Mouse (Mus musculus) midbrain, embryonic 10.5 days (tissue): ENCODE measurements around the gene Ccdc33. TPM values are rescaled to one million over a fixed set of nuclear protein-coding genes. Genes with fewer than 3 reads are reported as not detected.

ENCODE experiments used
- DNase-seq: peaks from one replicate; pipeline ENCODE4 v3.0.0-alpha.2; 2017; ENCODE audit warnings: low spot score
- H3K27ac ChIP-seq: fragments of 300-500 bp; sonication (generic); replicated peaks from 2 replicates; pipeline ENCODE4 v1.5.1; 2016; ENCODE audit warnings: mild to moderate bottlenecking
- H3K27me3 ChIP-seq: fragments of 300-500 bp; sonication (generic); 2 replicates; pipeline ENCODE4 v1.6.1; 2016; ENCODE audit warnings: low read depth, mild to moderate bottlenecking; ENCODE audit not compliant: poor library complexity, severe bottlenecking
- H3K36me3 ChIP-seq: fragments of 300-500 bp; sonication (generic); 2 replicates; pipeline ENCODE4 v1.6.1; 2016; ENCODE audit warnings: mild to moderate bottlenecking, moderate library complexity
- H3K4me1 ChIP-seq: fragments of 300-500 bp; sonication (generic); 2 replicates; pipeline ENCODE4 v1.6.1; 2016
- H3K4me3 ChIP-seq: fragments of 300-500 bp; sonication (generic); 2 replicates; pipeline ENCODE4 v1.5.1; 2016; ENCODE audit warnings: mild to moderate bottlenecking, moderate library complexity
- H3K9me3 ChIP-seq: fragments of 300-500 bp; sonication (generic); replicated peaks from 2 replicates; pipeline ENCODE4 v1.6.1; 2016; ENCODE audit warnings: mild to moderate bottlenecking
- WGBS: fragments of 180-500 bp; shearing (Covaris S2); methylation state at CpG from one replicate; pipeline ENCODE4 v1.1.7; 2016; 5-methylcytosine and 5-hydroxymethylcytosine counted together
- polyA plus RNA-seq: library from polyadenylated mRNA; unstranded; fragments of >200 nt; fragmentation: Nextera tagmentation; extraction: Ambion mirVana; gene quantifications from 2 replicates; pipeline ENCODE4 v1.2.1, GENCODE M21; 2016

Gene Ccdc33
- polyA plus RNA-seq, 1 experiment from 2014 or later: 0.51 TPM

GRCm38 (mm10) chr9:58102013-58102412 is 16.6 kb downstream of the Ccdc33 start:
- Histone ChIP-seq H3K4me1 (peaks cover 56% of the 10 kb centered on the region), H3K9me3 (no peaks in the 10 kb centered on the region), H3K36me3 (no peaks in the 10 kb centered on the region), H3K4me3 (no peak overlapping the region), H3K27ac (peak overlapping the region; percentile 15; the same call in 1 of the 2 replicates), H3K27me3 (peaks cover 44% of the 10 kb centered on the region; the same call in 1 of the 2 replicates)
- 75% methylated on average over 4 of the region's 4 CpGs for WGBS
- no peak for DNase-seq

GRCm38 (mm10) chr9:58099836-58100565 is 18.6 kb downstream of the Ccdc33 start:
- WGBS: 79% methylated on average over 5 of the region's 5 CpGs
- Histone ChIP-seq H3K9me3 (no peaks in the 10 kb centered on the region), H3K36me3 (no peaks in the 10 kb centered on the region), H3K27me3 (peaks cover 28% of the 10 kb centered on the region; the same call in 1 of the 2 replicates), H3K4me1 (peaks cover 49% of the 10 kb centered on the region), H3K4me3 (no peak overlapping the region), H3K27ac (0 out of 2 replicates have a peak overlapping the region, but pooled peaks have one; percentile 38)
- no peak for DNase-seq

- Histone ChIP-seq H3K27me3 (peaks cover 18% of the 10 kb centered on the region; the same call in 1 of the 2 replicates), H3K36me3 (no peaks in the 10 kb centered on the region), H3K27ac (peak overlapping the region; percentile 55; the same call in 1 of the 2 replicates), H3K4me3 (no peak overlapping the region), H3K4me1 (peaks cover 41% of the 10 kb centered on the region), H3K9me3 (no peaks in the 10 kb centered on the region)
- peak; percentile 15 for DNase-seq
- 73% methylated on average over 5 of the region's 5 CpGs for WGBS
Measured at GRCm38 (mm10) chr9:58096629-58097301, 21.9 kb downstream of the Ccdc33 start.

DNA sequence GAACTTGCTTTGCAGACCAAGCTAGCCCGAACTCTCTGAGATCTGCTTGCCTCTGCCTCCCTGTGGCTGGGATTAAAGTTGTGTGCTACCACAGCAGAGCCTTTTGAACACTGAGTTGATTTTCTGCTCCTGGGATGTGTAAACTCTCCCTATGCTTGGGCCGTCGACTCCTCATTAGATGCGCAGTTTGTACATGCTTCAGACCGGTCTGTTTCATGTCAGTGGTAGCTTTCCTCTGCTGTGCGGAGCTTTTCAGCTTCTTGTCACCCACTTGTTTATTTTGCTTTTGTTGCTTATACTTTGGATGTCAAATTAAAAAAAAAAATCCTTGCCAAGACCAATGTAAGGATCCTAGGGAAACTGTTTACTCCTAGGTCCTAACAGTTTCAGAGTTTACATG is 22.6 kb downstream of the Ccdc33 start:
- peak overlapping the region; percentile 28; the same call in 1 of the 2 replicates for H3K27ac ChIP-seq

GRCm38 (mm10) chr9:58093776-58094175 is 24.8 kb downstream of the Ccdc33 start:
- no peaks in the 10 kb centered on the region for H3K9me3 ChIP-seq
- no peak for DNase-seq
- no peak overlapping the region for H3K4me3 ChIP-seq
- H3K27me3 ChIP-seq: peaks cover 16% of the 10 kb centered on the region; the same call in 1 of the 2 replicates
- 77% methylated on average over 3 of the region's 3 CpGs for WGBS
- H3K4me1 ChIP-seq: peaks cover 42% of the 10 kb centered on the region
- H3K27ac ChIP-seq: no peak overlapping the region
- H3K36me3 ChIP-seq: no peaks in the 10 kb centered on the region

More for the DNA sequence above, 22.6 kb downstream of the Ccdc33 start:
- H3K4me3 ChIP-seq: no peak overlapping the region
- H3K36me3 ChIP-seq: no peaks in the 10 kb centered on the region
- 88% methylated on average over 6 of the region's 6 CpGs for WGBS
- no peak for DNase-seq
- peaks cover 47% of the 10 kb centered on the region for H3K4me1 ChIP-seq
- H3K9me3 ChIP-seq: no peaks in the 10 kb centered on the region
- peaks cover 23% of the 10 kb centered on the region; the same call in 1 of the 2 replicates for H3K27me3 ChIP-seq

- no peaks in the 10 kb centered on the region for H3K9me3 ChIP-seq
- H3K4me3 ChIP-seq: no peak overlapping the region
- DNase-seq: no peak
- peaks cover 42% of the 10 kb centered on the region for H3K4me1 ChIP-seq
- H3K27me3 ChIP-seq: peaks cover 25% of the 10 kb centered on the region; the same call in 1 of the 2 replicates
- H3K27ac ChIP-seq: peak overlapping the region; percentile 42; the same call in 1 of the 2 replicates
- no peaks in the 10 kb centered on the region for H3K36me3 ChIP-seq
- WGBS: 68% methylated on average over 7 of the region's 7 CpGs
Measured at GRCm38 (mm10) chr9:58092581-58093269, 25.9 kb downstream of the Ccdc33 start.

GRCm38 (mm10) chr9:58091623-58092425 is 26.8 kb downstream of the Ccdc33 start:
- H3K4me1 ChIP-seq: peaks cover 42% of the 10 kb centered on the region
- peak overlapping the region; percentile 42; the same call in 1 of the 2 replicates for H3K27ac ChIP-seq
- H3K9me3 ChIP-seq: no peaks in the 10 kb centered on the region
- DNase-seq: no peak
- H3K4me3 ChIP-seq: no peak overlapping the region
- peaks cover 26% of the 10 kb centered on the region for H3K27me3 ChIP-seq
- no peaks in the 10 kb centered on the region for H3K36me3 ChIP-seq
- WGBS: 62% methylated on average over 4 of the region's 4 CpGs

DNA sequence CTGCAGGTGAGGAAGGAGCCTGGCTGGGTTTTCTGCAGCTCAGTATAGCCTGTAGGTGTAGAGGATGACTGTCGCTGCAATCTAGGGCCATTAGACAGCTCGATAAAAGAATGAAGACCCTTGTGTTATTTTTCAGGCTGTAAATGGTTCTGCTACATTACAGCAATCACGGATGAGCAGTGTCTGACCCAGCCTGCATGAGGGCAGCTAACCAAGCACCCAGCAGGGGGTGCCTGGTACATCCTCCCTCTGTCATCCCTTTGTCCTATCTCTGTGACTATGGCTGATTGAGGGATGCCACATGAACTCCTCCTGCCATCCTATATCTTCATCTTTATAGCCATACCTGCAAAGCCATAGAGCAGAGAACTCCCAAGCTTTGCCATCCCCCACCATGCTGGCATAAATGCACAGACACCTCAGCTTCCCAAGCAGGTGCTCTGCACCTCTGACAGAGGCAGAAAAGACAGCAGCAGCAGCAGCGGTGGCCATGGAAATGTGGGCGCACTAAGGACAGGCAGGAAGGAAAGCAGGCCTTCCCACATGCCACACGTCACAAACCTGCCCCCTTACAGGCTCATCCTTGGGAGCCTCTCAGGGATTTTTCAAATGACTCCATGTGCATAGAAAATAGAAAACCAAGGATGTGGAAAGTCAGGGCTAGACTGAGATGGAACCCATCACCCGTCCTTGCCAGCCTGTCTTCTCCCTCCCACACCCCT is 31.2 kb downstream of the Ccdc33 start:
- no peaks in the 10 kb centered on the region for H3K36me3 ChIP-seq
- no peak overlapping the region for H3K4me3 ChIP-seq
- H3K4me1 ChIP-seq: peaks cover 56% of the 10 kb centered on the region
- H3K9me3 ChIP-seq: no peaks in the 10 kb centered on the region
- H3K27ac ChIP-seq: peak overlapping the region; percentile 65
- peaks cover 33% of the 10 kb centered on the region for H3K27me3 ChIP-seq
- no peak for DNase-seq
- 65% methylated on average over 7 of the region's 7 CpGs for WGBS

- H3K4me3 ChIP-seq: no peak overlapping the region
- H3K4me1 ChIP-seq: peaks cover 52% of the 10 kb centered on the region
- no peak for DNase-seq
- H3K9me3 ChIP-seq: no peaks in the 10 kb centered on the region
- WGBS: 61% methylated on average over 7 of the region's 7 CpGs
- peak overlapping the region; percentile 65 for H3K27ac ChIP-seq
- no peaks in the 10 kb centered on the region for H3K36me3 ChIP-seq
- peaks cover 33% of the 10 kb centered on the region for H3K27me3 ChIP-seq
Measured at GRCm38 (mm10) chr9:58086861-58087260, 31.8 kb downstream of the Ccdc33 start.

DNA sequence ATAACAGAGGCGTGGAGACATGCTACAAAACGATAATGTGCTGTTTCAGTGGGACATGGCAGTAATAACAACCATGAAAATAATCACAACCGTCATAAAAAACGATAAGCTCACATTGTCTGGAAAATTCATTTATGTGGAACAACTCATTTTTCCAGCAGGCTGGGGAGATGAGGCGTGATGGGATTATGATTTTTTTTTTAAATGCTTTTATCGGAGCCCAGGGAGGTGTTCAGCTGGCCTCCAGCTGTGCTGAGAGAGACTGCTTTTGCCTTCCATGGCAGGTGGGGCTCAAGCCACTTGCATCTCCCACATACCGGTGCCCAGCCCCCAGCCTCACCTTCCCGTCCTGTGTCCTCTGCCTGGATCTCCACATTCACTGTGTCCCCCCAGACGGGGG is 32.4 kb downstream of the Ccdc33 start:
- H3K27ac ChIP-seq: peak overlapping the region; percentile 73
- H3K27me3 ChIP-seq: peaks cover 30% of the 10 kb centered on the region
- peaks cover 46% of the 10 kb centered on the region for H3K4me1 ChIP-seq
- no peaks in the 10 kb centered on the region for H3K36me3 ChIP-seq
- WGBS: 34% methylated on average over 9 of the region's 9 CpGs
- no peaks in the 10 kb centered on the region for H3K9me3 ChIP-seq
- no peak overlapping the region for H3K4me3 ChIP-seq
- no peak for DNase-seq

- no peaks in the 10 kb centered on the region for H3K9me3 ChIP-seq
- no peaks in the 10 kb centered on the region for H3K36me3 ChIP-seq
- H3K27me3 ChIP-seq: peaks cover 25% of the 10 kb centered on the region
- 23% methylated on average over 2 of the region's 2 CpGs for WGBS
- peaks cover 45% of the 10 kb centered on the region for H3K4me1 ChIP-seq
- no peak for DNase-seq
- H3K4me3 ChIP-seq: peak overlapping the region; percentile 16; the same call in 1 of the 2 replicates
- H3K27ac ChIP-seq: peak overlapping the region; percentile 73
Measured at GRCm38 (mm10) chr9:58085074-58085473, 33.5 kb downstream of the Ccdc33 start.
